Mouse (Mus musculus) midbrain, embryonic 11.5 days (tissue): ENCODE measurements around the gene Ncoa3. TPM values are rescaled to one million over a fixed set of nuclear protein-coding genes. Genes with fewer than 3 reads are reported as not detected.
"Not testable (repeated sequence)": the region's sequence is repeated elsewhere in the genome, so short reads cannot be mapped to it uniquely, and the experiment has no call there.

Experiments used
- ATAC-seq: fragments of 200-750 bp; cut with Nextera tagmentation; 2 replicates; pipeline ENCODE4 v1.8.0; 2017; ENCODE audit warnings: moderate TSS enrichment, moderate library complexity; ENCODE audit not compliant: low FRiP score
- DNase-seq: peaks from one replicate; pipeline ENCODE4 v3.0.0; 2015; ENCODE audit warnings: low spot score; ENCODE audit errors: missing footprints
- H3K27ac ChIP-seq: fragments of 300-500 bp; sonication (generic); 2 replicates; pipeline ENCODE4 v1.5.1; 2014; ENCODE audit warnings: low read depth, low read length
- H3K27me3 ChIP-seq: fragments of 300-500 bp; sonication (generic); 2 replicates; pipeline ENCODE4 v1.6.1; 2014; ENCODE audit warnings: mild to moderate bottlenecking, low read length, moderate library complexity, mixed read lengths; ENCODE audit not compliant: control insufficient read depth, insufficient read depth
- H3K36me3 ChIP-seq: fragments of 300-500 bp; sonication (generic); 2 replicates; pipeline ENCODE4 v1.6.1; 2014; ENCODE audit warnings: mild to moderate bottlenecking, low read length, moderate library complexity, mixed read lengths; ENCODE audit not compliant: control insufficient read depth, insufficient read depth
- H3K4me1 ChIP-seq: fragments of 300-500 bp; sonication (generic); 2 replicates; pipeline ENCODE4 v1.6.1; 2014; ENCODE audit warnings: low read length; ENCODE audit not compliant: control insufficient read depth, insufficient read depth
- H3K4me2 ChIP-seq: fragments of 300-500 bp; sonication (generic); 2 replicates; pipeline ENCODE4 v1.6.1; 2014; ENCODE audit warnings: mild to moderate bottlenecking, moderate library complexity
- H3K4me3 ChIP-seq: fragments of 300-500 bp; sonication (generic); 2 replicates; pipeline ENCODE4 v1.5.1; 2014; ENCODE audit warnings: low read depth, low read length
- H3K9ac ChIP-seq: fragments of 300-500 bp; sonication (generic); 2 replicates; pipeline ENCODE4 v1.6.1; 2014; ENCODE audit warnings: low read length
- H3K9me3 ChIP-seq: fragments of 300-500 bp; sonication (generic); 2 replicates; pipeline ENCODE4 v1.6.1; 2016; ENCODE audit warnings: low read length; ENCODE audit not compliant: control insufficient read depth
- WGBS: fragments of 180-500 bp; shearing (Covaris S2); extraction: QIAGEN DNeasy Blood & Tissue Kit; methylation state at CpG from one replicate; pipeline ENCODE4 v1.1.7; 2014; 5-methylcytosine and 5-hydroxymethylcytosine counted together
- polyA plus RNA-seq: library from polyadenylated mRNA; unstranded; fragments of >200 nt; fragmentation: Nextera tagmentation; extraction: Ambion mirVana; gene quantifications from 2 replicates; pipeline ENCODE4 v1.2.1, GENCODE M21; 2014

Gene Ncoa3
- polyA plus RNA-seq, 1 experiment from 2014 or later, result 17.4 TPM

DNA sequence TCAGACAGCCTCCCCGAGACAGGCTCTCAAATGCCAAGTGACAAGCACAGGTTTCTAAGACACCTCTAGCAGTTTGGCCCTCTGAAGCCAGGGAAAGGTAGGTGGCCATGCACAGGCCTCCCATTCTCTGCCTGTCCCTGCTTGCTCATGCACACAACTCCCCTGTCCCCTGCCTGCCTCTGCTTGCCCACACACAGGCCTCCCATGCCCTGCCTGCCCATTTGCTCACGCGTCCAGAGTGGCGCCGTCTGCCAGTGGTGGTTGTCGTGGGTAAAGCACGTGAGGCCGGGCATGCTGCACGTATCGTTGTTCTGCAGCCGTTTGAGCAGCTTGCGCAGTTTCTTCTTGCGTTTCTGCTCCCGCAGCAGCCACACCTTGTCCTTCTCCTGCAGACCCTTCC is 86.8 kb downstream of the Ncoa3 start:
- 92% methylated on average over 14 of the region's 14 CpGs for WGBS
- DNase-seq (no peak), ATAC-seq (no peak)
- peaks cover 5% of the 10 kb centered on the region; the same call in 1 of the 2 replicates for H3K4me1 ChIP-seq
- H3K9ac ChIP-seq, result no peak overlapping the region
- H3K9me3 ChIP-seq, result no peaks in the 10 kb centered on the region
- H3K4me2 ChIP-seq, result no peak overlapping the region
- H3K27me3 ChIP-seq, result no peaks in the 10 kb centered on the region
- H3K36me3 ChIP-seq, result no peaks in the 10 kb centered on the region
- no peak overlapping the region for H3K27ac ChIP-seq
- H3K4me3 ChIP-seq, result no peak overlapping the region

DNA sequence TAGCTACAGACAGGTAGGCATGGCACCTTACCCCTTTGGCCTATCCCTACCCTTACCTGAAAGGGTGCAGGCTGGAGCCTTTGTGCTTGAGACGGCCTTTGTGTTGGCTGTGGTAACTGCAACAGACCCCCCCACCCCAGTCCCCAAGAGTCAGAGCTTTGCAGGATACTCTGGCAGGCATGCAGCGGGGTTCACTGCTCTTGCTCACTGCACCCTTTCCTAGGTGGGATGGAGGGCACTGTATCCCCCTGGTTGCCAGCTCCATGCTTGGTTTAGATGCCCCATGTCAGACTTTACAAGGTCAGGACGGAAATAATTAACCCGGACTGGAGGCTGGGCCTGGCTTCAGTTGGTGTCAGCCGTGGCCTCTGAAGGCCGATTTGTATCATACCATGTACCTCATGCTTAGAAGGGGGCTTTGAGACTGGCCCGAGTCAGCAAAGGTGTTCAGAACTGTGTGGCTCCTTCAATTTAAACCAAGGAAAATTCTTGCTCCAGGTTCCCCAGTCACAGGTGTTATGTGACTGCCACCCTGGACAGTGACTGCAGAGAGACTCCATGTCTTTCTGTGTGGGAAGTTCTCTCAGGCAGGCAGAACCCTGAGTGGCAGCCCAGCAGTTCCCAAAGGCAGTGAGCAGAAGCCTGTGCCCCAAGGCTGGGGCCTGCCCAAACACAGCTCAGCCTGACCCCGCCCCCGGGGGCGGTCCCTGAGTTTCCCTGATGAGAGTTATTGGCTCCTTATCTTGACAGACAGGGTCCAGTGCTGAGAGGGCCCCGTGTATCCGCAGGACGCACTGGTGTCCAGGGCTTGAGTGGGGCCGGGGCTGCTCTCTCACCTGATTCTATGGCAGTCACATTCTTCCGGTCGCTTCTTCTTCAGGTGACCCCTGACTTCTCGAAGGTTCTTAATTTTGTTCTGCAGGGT is 87.8 kb downstream of the Ncoa3 start:
- no peaks in the 10 kb centered on the region; the same call in 1 of the 2 replicates for H3K4me1 ChIP-seq
- H3K36me3 ChIP-seq, result no peaks in the 10 kb centered on the region
- H3K27me3 ChIP-seq, result no peaks in the 10 kb centered on the region
- H3K4me3 ChIP-seq, result no peak overlapping the region
- WGBS, result 58% methylated on average over 17 of the region's 17 CpGs
- H3K9me3 ChIP-seq, result no peaks in the 10 kb centered on the region
- ATAC-seq (peak; percentile 40; the same call in 1 of the 2 replicates), DNase-seq (peak; percentile 89)
- no peak overlapping the region for H3K4me2 ChIP-seq
- H3K27ac ChIP-seq, result no peak overlapping the region
- no peak overlapping the region for H3K9ac ChIP-seq

DNA sequence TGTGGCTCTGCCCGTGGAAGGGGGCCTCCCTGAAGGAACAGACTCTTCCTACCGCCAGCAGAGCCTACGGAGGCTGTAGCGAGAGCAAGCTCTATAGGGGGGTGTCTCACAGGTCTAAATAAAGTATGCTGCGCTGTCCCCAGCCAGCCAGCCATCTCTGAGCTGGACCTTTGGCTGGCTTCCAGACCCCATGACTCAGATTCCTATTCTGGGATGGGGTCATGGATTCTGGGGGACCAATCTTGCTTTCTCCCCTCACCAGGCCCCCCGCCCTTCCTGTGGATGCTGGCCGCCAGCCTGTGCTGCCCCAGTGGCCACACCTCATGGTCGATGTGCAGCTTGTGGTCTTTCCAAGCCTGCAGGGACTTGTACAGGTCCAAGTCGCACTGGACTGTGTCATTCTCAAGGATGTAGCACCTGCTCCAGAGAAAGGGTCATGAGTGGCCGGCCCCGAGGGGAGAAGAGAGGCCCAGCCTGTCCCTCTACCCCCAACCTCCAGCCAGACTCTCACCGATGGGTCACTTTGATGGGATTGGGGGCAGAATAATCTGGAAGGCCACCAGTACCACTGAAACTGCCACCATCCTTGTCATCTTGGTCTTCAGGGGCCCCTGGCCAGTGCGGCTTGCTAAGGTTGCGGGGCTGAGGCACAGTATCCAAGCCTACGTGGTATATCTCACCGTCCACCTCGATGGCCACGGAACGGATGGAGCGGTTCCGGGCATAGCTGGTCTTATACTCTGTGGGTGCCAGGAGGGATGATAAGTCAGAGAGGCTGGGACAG is 88.7 kb downstream of the Ncoa3 start:
- 92% methylated on average over 21 of the region's 21 CpGs for WGBS
- H3K27ac ChIP-seq, result no peak overlapping the region
- H3K9me3 ChIP-seq, result no peaks in the 10 kb centered on the region
- no peaks in the 10 kb centered on the region; the same call in 1 of the 2 replicates for H3K4me1 ChIP-seq
- no peak for DNase-seq
- H3K36me3 ChIP-seq, result no peaks in the 10 kb centered on the region
- no peaks in the 10 kb centered on the region for H3K27me3 ChIP-seq
- no peak overlapping the region for H3K4me2 ChIP-seq
- H3K4me3 ChIP-seq, result no peak overlapping the region
- no peak for ATAC-seq
- peak overlapping the region; percentile 12; the same call in 1 of the 2 replicates for H3K9ac ChIP-seq

DNA sequence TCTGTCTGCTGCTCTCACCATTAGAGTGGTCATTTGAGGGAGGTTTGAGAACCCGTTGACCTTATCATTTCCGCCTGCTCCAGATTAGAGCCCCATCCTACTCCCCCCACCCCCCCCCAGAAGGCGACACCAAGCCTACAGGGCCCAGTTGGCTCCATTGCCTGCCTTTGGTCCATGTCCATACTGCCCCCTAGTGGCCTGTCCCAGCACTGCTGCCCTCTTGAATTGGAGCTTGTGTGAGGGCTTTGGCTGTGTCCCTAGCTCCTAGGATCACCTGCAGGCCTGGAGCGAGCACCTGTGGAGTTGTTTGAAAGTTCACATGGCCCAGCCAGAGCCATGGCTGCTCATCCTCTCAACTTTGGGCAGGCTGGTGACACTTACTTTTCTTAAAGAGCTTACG is 89.8 kb downstream of the Ncoa3 start:
- no peaks in the 10 kb centered on the region for H3K36me3 ChIP-seq
- no peaks in the 10 kb centered on the region for H3K27me3 ChIP-seq
- no peak overlapping the region for H3K4me2 ChIP-seq
- no peak overlapping the region for H3K4me3 ChIP-seq
- no peaks in the 10 kb centered on the region; the same call in 1 of the 2 replicates for H3K4me1 ChIP-seq
- 67% methylated on average over 5 of the region's 5 CpGs for WGBS
- no peaks in the 10 kb centered on the region for H3K9me3 ChIP-seq
- DNase-seq, result peak; percentile 98
- H3K9ac ChIP-seq, result no peak overlapping the region
- H3K27ac ChIP-seq, result no peak overlapping the region
- ATAC-seq, result no peak

DNA sequence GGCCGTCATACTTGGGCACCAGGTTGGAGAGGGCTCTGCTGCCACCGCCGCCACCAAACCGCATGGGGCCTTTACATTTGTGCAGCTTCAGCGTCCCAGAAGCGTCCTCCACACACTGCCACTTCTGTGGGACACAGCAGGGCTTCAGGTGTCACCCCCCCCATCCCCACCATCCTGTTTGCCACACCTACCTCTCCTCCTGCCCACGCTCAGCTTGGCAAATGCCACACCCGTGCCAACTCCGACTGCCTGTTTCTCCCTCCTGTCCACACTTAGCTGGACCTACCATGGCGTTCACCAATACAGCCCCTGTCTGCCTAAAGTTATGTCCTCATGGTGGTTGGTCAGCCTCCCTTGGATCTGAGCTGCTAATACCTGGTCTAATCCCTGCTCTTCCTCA is 90.2 kb downstream of the Ncoa3 start:
- Histone ChIP-seq H3K4me2 (no peak overlapping the region), H3K9ac (no peak overlapping the region), H3K9me3 (no peaks in the 10 kb centered on the region), H3K36me3 (no peaks in the 10 kb centered on the region), H3K4me1 (no peaks in the 10 kb centered on the region; the same call in 1 of the 2 replicates), H3K27ac (no peak overlapping the region), H3K27me3 (no peaks in the 10 kb centered on the region), H3K4me3 (no peak overlapping the region)
- WGBS, result 82% methylated on average over 10 of the region's 10 CpGs
- ATAC-seq (no peak), DNase-seq (no peak)

DNA sequence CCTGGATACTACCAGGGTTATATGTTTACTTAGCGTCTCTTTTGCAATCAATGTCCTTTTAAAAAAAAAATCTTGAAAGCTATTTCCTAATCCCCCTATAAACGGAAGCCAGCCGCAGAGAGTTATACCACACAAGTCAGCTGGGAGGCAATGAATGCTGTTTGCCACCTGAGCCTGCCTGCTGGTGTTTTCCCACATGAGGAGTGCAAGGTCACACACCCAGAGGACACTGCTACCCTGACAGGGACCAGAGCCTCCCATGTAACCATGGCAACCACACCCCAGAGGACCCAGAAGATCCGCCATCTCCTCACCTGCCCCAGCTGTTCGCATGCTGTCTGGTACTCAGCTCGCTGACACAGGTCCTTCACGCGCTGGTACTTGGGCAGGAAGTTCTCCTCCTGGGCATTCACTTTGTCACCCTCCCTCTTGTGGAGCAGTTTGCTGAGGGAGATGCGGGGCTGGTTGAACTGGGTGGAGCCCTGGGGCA is 91.2 kb downstream of the Ncoa3 start:
- Histone ChIP-seq H3K9me3 (no peaks in the 10 kb centered on the region), H3K4me1 (no peaks in the 10 kb centered on the region; the same call in 1 of the 2 replicates), H3K36me3 (no peaks in the 10 kb centered on the region), H3K27ac (no peak overlapping the region), H3K9ac (no peak overlapping the region), H3K4me3 (no peak overlapping the region), H3K27me3 (no peaks in the 10 kb centered on the region), H3K4me2 (no peak overlapping the region)
- DNase-seq, result no peak
- 82% methylated on average over 9 of the region's 9 CpGs for WGBS
- ATAC-seq, result peak; percentile 34; the same call in 1 of the 2 replicates

DNA sequence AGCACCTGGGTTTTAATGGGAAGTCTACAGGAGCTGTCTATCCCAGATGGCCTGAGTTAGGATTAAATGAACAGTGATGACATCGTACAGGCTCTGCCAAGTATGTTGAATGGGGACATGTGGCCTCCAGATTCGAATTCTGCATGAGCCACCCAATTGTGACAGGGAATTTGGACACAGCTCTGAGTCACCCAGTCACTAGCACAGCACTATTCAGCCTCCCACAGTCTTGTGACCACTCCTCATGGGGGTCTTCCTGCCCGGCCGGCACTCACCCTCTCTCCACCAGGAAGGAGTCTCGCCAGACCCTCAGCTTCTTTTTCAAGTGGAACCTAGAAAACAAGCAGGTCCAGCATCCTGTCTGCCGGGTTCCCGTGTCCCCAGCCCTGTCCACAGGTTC is 91.7 kb downstream of the Ncoa3 start:
- Histone ChIP-seq H3K27me3 (no peaks in the 10 kb centered on the region), H3K9ac (no peak overlapping the region), H3K27ac (no peak overlapping the region), H3K9me3 (no peaks in the 10 kb centered on the region), H3K36me3 (no peaks in the 10 kb centered on the region), H3K4me2 (no peak overlapping the region), H3K4me3 (no peak overlapping the region), H3K4me1 (no peaks in the 10 kb centered on the region; the same call in 1 of the 2 replicates)
- 92% methylated on average over 7 of the region's 7 CpGs for WGBS
- ATAC-seq (no peak), DNase-seq (no peak)

DNA sequence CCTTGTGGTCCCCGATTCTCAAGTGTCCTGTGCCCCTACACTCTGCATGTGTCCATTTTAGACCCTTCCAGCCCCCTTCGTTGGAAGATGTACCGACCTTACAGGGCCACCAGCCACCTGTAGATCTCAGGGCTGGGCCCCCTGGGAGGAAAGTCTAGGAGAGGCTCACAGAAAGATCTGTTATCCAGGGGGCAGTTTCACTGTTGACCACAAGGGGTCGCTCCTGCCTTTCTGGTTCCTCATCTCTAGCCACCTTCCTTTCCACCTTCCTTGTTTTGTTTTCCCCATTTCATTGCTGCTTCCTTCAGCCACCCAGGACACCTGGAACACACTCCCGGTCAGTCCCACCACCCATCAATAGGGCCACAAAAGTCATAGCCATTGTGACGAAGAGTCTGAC is 92.5 kb downstream of the Ncoa3 start:
- H3K9me3 ChIP-seq, H3K4me3 ChIP-seq, H3K27me3 ChIP-seq, H3K27ac ChIP-seq, H3K9ac ChIP-seq, H3K4me1 ChIP-seq, H3K36me3 ChIP-seq, H3K4me2 ChIP-seq, ATAC-seq: not testable (repeated sequence)
- peak; percentile 97 for DNase-seq
- WGBS, result 35% methylated on average over 6 of the region's 6 CpGs

DNA sequence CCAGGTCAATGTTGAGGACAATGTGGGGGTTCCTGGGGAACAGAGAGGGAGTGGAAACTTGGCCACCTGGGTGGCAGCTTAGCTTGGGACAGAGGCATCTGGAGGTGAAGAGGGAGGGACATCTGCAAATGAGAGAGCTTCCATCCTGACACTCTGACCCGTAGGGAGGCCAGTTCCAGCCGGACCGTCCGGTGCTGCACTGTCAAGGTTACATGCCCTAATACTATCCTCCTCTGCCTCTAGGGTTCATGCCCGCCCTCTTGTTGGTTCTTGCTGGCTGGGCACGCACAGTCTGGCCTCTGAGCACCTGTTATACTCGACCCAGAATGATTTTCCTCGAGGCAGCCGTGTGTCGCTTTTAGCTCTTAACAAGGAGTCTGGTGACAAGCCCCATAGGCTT is 93.3 kb downstream of the Ncoa3 start:
- no peak overlapping the region for H3K4me2 ChIP-seq
- H3K27me3 ChIP-seq, result no peaks in the 10 kb centered on the region
- WGBS, result 93% methylated on average over 10 of the region's 10 CpGs
- DNase-seq (no peak), ATAC-seq (no peak)
- no peaks in the 10 kb centered on the region for H3K9me3 ChIP-seq
- no peak overlapping the region for H3K9ac ChIP-seq
- no peaks in the 10 kb centered on the region for H3K36me3 ChIP-seq
- no peak overlapping the region for H3K27ac ChIP-seq
- H3K4me1 ChIP-seq, result peaks cover 4% of the 10 kb centered on the region; the same call in 1 of the 2 replicates
- no peak overlapping the region for H3K4me3 ChIP-seq
